Mouse (Mus musculus): Measurements from ENCODE around the gene Nol12. TPM values are rescaled to one million over a fixed set of nuclear protein-coding genes. Genes with fewer than 3 reads are reported as not detected.
A peak's percentile ranks its signal among the peaks of the same experiment; 100 is the strongest.

The Nol12 gene
- polyA plus RNA-seq, 1 experiment from 2014 or later, result 42.3 TPM

DNA sequence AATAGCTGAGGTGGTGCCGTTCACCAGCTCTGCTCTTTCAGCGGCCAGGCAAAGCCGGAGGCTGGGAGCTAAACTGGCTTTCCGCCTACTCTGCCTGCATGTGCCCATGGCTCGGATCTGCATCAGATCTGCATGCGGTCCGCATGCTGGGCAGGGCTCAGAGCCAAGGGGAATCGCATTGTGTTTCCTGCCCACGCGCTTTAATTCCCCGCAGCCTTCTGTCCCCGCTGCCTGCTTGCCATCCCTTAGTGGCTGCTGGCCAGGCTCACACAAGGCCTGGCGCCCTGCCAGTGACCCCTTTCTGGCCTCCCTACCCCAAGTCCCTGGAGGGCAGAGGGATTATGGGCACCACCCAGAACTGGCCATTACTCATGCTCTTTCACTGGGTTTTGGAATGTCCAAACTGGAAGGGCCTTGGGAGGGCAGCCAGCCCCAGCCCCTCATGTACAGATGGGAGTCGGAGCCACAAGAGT lies 53.8 kb downstream of the Nol12 start:
- no peak for ATAC-seq
- no peaks in the 10 kb centered on the region for H3K9me3 ChIP-seq
- 75% methylated on average over 14 of the region's 14 CpGs for WGBS
- peaks cover 46% of the 10 kb centered on the region for H3K36me3 ChIP-seq
- H3K27ac ChIP-seq, result 0 out of 2 replicates have a peak overlapping the region, but pooled peaks have one; percentile 1
- H3K4me1 ChIP-seq (replicated peaks), result peaks cover 33% of the 10 kb centered on the region
- no peak overlapping the region for H3K9ac ChIP-seq
- H3K27me3 ChIP-seq (replicated peaks), result no peaks in the 10 kb centered on the region
- H3K4me3 ChIP-seq (replicated peaks), result no peak overlapping the region
- no peak overlapping the region for H3K4me2 ChIP-seq (replicated peaks)

DNA sequence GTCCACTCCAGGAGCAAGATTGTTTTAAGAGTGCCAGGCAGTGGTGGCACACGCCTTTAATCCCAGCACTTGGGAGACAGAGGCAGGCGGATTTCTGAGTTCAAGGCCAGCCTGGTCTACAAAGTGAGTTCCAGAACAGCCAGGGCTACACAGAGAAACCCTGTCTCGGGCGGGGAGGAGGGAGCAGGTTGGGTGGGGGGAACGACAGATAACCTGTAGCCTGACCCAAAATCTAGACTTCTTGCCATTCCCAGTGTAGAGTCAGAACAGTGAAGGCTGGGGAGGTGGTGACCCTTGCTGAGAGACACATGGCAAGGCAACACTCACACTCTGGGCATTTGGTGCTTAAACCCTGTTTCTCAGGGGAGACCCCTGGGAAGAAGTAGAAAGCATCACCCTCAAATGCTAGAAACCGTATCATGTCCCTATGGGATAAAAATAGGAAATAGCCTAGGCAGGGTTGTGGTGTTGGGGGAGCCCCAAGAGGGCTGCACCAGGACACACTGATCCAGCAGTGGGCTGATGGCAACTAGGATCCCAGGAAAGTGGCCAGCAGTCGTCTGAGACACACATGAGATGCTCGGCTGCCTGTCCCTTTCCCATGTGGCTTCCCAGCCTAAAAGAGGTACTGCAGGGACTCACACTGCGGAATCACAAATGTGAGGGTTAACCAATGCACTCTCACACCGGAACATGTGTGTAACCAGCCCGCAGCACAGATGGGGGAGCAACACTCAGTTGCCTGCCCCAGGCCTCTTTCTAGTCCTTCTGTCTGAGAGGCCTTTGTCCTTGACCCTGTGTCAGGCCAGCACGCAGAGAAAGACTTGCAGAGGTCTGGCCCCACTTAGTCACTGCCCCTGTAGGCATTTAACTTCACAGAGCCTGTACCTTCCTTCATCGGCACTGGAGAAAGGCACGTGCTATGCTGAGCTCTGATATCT lies 54.7 kb downstream of the Nol12 start:
- no peak overlapping the region for H3K9ac ChIP-seq
- no peaks in the 10 kb centered on the region for H3K27me3 ChIP-seq (replicated peaks)
- H3K36me3 ChIP-seq, result peaks cover 55% of the 10 kb centered on the region
- H3K4me3 ChIP-seq (replicated peaks), result no peak overlapping the region
- no peaks in the 10 kb centered on the region for H3K9me3 ChIP-seq
- no peak for ATAC-seq
- WGBS, result 88% methylated on average over 14 of the region's 14 CpGs
- no peak overlapping the region for H3K27ac ChIP-seq
- H3K4me1 ChIP-seq (replicated peaks), result peaks cover 24% of the 10 kb centered on the region
- H3K4me2 ChIP-seq (replicated peaks), result no peak overlapping the region

DNA sequence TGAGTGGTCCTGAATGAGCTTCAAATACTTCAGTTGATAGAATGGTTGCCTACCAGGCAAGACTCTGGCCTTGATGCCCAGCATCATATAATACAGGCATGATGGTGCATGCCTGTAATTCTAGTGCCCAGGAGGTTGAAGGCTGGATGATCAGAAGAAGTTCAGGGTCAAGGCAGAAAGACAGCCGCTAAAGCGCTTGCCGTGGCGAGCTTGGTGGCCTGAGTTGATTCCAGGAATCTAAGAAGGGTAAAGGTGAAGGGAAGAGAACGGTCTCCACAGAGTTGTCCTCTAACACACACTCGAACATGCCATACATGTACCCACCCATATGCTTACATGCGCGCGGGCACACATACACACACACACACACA lies 55.3 kb downstream of the Nol12 start:
- Histone ChIP-seq H3K9me3 (no peaks in the 10 kb centered on the region), H3K36me3 (peaks cover 54% of the 10 kb centered on the region), H3K27me3 (replicated peaks) (no peaks in the 10 kb centered on the region), H3K4me3 (replicated peaks) (no peak overlapping the region), H3K4me1 (replicated peaks) (peaks cover 19% of the 10 kb centered on the region), H3K27ac (no peak overlapping the region), H3K9ac (no peak overlapping the region), H3K4me2 (replicated peaks) (no peak overlapping the region)
- 96% methylated on average over 9 of the region's 9 CpGs for WGBS
- ATAC-seq, result no peak

DNA sequence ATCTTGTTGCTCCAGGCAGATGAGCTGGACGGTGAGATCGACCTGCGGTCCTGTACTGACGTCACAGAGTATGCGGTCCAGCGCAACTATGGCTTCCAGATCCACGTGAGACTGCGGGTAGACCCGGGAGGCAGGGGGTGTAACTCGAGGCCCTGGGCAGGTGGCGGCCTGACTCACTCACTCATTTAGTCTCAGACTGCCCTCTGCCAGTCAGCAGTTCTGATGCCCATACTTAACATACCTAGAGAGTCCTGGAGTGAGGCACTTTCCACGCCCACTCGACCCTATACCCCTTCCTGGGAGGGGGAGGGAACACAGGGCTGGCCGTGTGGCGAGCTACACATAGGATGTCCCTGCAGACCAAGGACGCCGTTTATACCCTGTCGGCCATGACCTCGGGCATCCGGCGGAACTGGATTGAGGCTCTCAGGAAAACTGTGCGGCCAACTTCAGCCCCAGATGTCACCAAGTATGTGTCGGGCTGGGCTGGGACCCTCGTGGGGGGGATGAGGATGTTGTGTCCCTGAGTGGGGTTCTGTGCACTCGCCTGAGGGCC lies 56.3 kb downstream of the Nol12 start:
- ATAC-seq, result no peak
- H3K4me2 ChIP-seq (replicated peaks), result no peak overlapping the region
- H3K27me3 ChIP-seq (replicated peaks), result no peaks in the 10 kb centered on the region
- peaks cover 54% of the 10 kb centered on the region for H3K36me3 ChIP-seq
- WGBS, result 94% methylated on average over 25 of the region's 25 CpGs
- H3K9me3 ChIP-seq, result no peaks in the 10 kb centered on the region
- H3K4me1 ChIP-seq (replicated peaks), result peaks cover 13% of the 10 kb centered on the region
- H3K27ac ChIP-seq, result no peak overlapping the region
- no peak overlapping the region for H3K9ac ChIP-seq
- H3K4me3 ChIP-seq (replicated peaks), result no peak overlapping the region

DNA sequence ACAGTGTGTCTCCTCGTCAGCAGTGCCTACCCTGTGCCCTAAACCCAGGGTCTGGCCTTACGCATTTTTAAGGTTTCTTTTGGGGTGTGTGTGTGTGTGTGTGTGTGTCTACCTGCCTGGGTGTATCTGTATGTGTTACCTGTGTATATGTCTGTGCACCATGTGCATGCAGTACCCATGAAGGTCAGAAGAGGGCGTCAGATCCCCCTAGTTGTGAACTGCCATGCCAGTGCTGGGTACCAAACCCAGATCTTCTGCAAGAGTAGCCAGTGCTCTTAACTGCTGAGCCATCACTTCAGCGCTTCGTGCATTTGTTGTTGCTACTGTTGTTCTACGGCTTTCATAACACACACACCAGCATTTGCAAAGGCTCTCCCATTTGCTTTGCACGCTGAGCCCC lies 57.5 kb downstream of the Nol12 start:
- H3K27me3 ChIP-seq (replicated peaks), result no peaks in the 10 kb centered on the region
- H3K4me1 ChIP-seq (replicated peaks), result peaks cover 5% of the 10 kb centered on the region; the same call in 1 of the 2 replicates
- H3K27ac ChIP-seq, result no peak overlapping the region
- no peak overlapping the region for H3K4me2 ChIP-seq (replicated peaks)
- no peak overlapping the region for H3K9ac ChIP-seq
- H3K9me3 ChIP-seq, result no peaks in the 10 kb centered on the region
- ATAC-seq, result no peak
- no peak overlapping the region for H3K4me3 ChIP-seq (replicated peaks)
- 91% methylated on average over 7 of the region's 7 CpGs for WGBS
- peaks cover 54% of the 10 kb centered on the region for H3K36me3 ChIP-seq

DNA sequence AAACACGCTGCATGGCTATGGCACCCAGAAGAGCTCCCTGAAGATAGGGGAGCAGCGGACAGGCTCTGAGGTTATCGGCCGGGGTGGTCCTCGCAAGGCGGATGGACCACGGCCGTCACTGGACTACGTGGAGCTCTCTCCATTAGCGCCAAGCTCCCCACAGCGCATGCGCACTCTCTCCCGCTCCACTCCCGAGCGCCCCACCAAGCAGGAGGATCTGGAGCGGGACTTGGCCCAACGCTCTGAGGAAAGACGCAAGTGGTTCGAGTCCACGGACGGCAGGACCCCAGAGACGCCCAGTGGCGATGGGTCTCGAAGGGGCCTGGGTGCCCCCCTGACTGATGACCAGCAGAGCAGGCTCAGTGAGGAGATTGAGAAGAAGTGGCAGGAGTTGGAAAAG lies 58.2 kb downstream of the Nol12 start:
- Histone ChIP-seq H3K9ac (no peak overlapping the region), H3K36me3 (peaks cover 54% of the 10 kb centered on the region), H3K4me3 (replicated peaks) (no peak overlapping the region), H3K27me3 (replicated peaks) (no peaks in the 10 kb centered on the region), H3K4me2 (replicated peaks) (no peak overlapping the region), H3K4me1 (replicated peaks) (peaks cover 5% of the 10 kb centered on the region; the same call in 1 of the 2 replicates), H3K27ac (no peak overlapping the region), H3K9me3 (no peaks in the 10 kb centered on the region)
- WGBS, result 96% methylated on average over 24 of the region's 24 CpGs
- ATAC-seq, result no peak

Other genes starting within 250 kb of the Nol12 start
- 0.08 and 0.29 TPM in 2 replicates for gene Elfn2, start 216.2 kb upstream of the Nol12 start, polyA plus RNA-seq (2015; fragmentation: Nextera tagmentation; extraction: Ambion mirVana)
- gene Mfng, start 161.5 kb upstream of the Nol12 start, polyA plus RNA-seq (2015; fragmentation: Nextera tagmentation; extraction: Ambion mirVana), result 19.7 and 20.4 TPM in 2 replicates
- gene Card10, start 131.9 kb upstream of the Nol12 start, polyA plus RNA-seq (2015; fragmentation: Nextera tagmentation; extraction: Ambion mirVana), result 6.9 and 7.3 TPM in 2 replicates
- 44.0 and 47.5 TPM in 2 replicates for gene Cdc42ep1, start 92.3 kb upstream of the Nol12 start, polyA plus RNA-seq (2015; fragmentation: Nextera tagmentation; extraction: Ambion mirVana)
- 1,110 and 1,149 TPM in 2 replicates for gene Lgals2, start 79.4 kb upstream of the Nol12 start, polyA plus RNA-seq (2015; fragmentation: Nextera tagmentation; extraction: Ambion mirVana)
- gene Gga1, start 57.7 kb upstream of the Nol12 start, polyA plus RNA-seq (2015; fragmentation: Nextera tagmentation; extraction: Ambion mirVana), result 47.6 and 51.7 TPM in 2 replicates
- gene Gm49510, start 35.3 kb upstream of the Nol12 start, polyA plus RNA-seq (2015; fragmentation: Nextera tagmentation; extraction: Ambion mirVana), result 0.23 and 0.42 TPM in 2 replicates
- 21.6 and 26.8 TPM in 2 replicates for gene Sh3bp1, start 35.2 kb upstream of the Nol12 start, polyA plus RNA-seq (2015; fragmentation: Nextera tagmentation; extraction: Ambion mirVana)
- gene Pdxp, start 21.0 kb upstream of the Nol12 start, polyA plus RNA-seq (2015; fragmentation: Nextera tagmentation; extraction: Ambion mirVana), result 11.0 TPM in 2 replicates
- 996 and 1,059 TPM in 2 replicates for gene Lgals1, start 8.2 kb upstream of the Nol12 start, polyA plus RNA-seq (2015; fragmentation: Nextera tagmentation; extraction: Ambion mirVana)
- 51.5 and 53.1 TPM in 2 replicates for gene Triobp, start 12.8 kb downstream of the Nol12 start, polyA plus RNA-seq (2015; fragmentation: Nextera tagmentation; extraction: Ambion mirVana)
- gene H1f0, start 93.5 kb downstream of the Nol12 start, polyA plus RNA-seq (2015; fragmentation: Nextera tagmentation; extraction: Ambion mirVana), result 441 and 523 TPM in 2 replicates
- 1.6 and 1.8 TPM in 2 replicates for gene Galr3, start 107.0 kb downstream of the Nol12 start, polyA plus RNA-seq (2015; fragmentation: Nextera tagmentation; extraction: Ambion mirVana)
- gene Ankrd54, start 128.0 kb downstream of the Nol12 start, polyA plus RNA-seq (2015; fragmentation: Nextera tagmentation; extraction: Ambion mirVana), result 53.5 and 56.2 TPM in 2 replicates
- 229 and 241 TPM in 2 replicates for gene Eif3l, start 140.2 kb downstream of the Nol12 start, polyA plus RNA-seq (2015; fragmentation: Nextera tagmentation; extraction: Ambion mirVana)
- 8.3 TPM in 2 replicates for gene Micall1, start 174.0 kb downstream of the Nol12 start, polyA plus RNA-seq (2015; fragmentation: Nextera tagmentation; extraction: Ambion mirVana)
- 311 and 328 TPM in 2 replicates for gene Polr2f, start 206.1 kb downstream of the Nol12 start, polyA plus RNA-seq (2015; fragmentation: Nextera tagmentation; extraction: Ambion mirVana)
- 4.5 and 5.7 TPM in 2 replicates for gene 1700088E04Rik, start 206.3 kb downstream of the Nol12 start, polyA plus RNA-seq (2015; fragmentation: Nextera tagmentation; extraction: Ambion mirVana)
- 7.9 and 8.2 TPM in 2 replicates for gene Sox10, start 230.3 kb downstream of the Nol12 start, polyA plus RNA-seq (2015; fragmentation: Nextera tagmentation; extraction: Ambion mirVana)